Mouse (Mus musculus): ENCODE measurements around the gene Dync1li1.
"Not testable (repeated sequence)": the region's sequence is repeated elsewhere in the genome, so short reads cannot be mapped to it uniquely, and the experiment has no call there.

DNA sequence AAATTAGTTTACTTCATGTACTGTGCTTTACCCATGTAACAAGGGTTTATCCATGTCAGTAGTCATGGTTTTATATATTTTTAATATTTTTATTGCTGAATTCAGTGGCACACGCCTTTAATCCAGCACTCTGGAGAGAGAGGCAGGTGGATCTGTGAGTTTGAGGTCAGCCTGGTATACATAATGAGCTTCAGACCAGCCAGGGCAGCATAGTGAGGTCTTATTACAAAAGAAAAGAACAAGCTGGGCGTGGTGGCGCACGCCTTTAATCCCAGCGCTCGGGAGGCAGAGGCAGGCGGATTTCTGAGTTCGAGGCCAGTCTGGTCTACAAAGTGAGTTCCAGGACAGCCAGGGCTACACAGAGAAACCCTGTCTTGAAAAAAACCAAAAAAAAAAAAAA lies 7.1 kb downstream of the Dync1li1 start:
- TF ChIP-seq CTCF, EP300 (IDR thresholded peaks at IDR 0.05): not testable (repeated sequence)
